Mouse (Mus musculus) lung, postnatal 0 days (tissue): Measurements from ENCODE around the gene Ano3. TPM values are rescaled to one million over a fixed set of nuclear protein-coding genes. Genes with fewer than 3 reads are reported as not detected.
"Not testable (repeated sequence)": the region's sequence is repeated elsewhere in the genome, so short reads cannot be mapped to it uniquely, and the experiment has no call there.

Experiments
- ATAC-seq: fragments of 200-750 bp; cut with Nextera tagmentation; 2 replicates; pipeline ENCODE4 v1.8.0; 2017; ENCODE audit warnings: moderate library complexity
- DNase-seq: peaks from one replicate; pipeline ENCODE4 v3.0.0-alpha.2; 2016; ENCODE audit warnings: low spot score
- H3K27ac ChIP-seq: fragments of 300-500 bp; sonication (generic); 2 replicates; pipeline ENCODE4 v1.5.1; 2014; ENCODE audit warnings: antibody characterized with exemption, mild to moderate bottlenecking, low read length, mixed read lengths
- H3K27me3 ChIP-seq: fragments of 300-500 bp; sonication (generic); replicated peaks from 2 replicates; pipeline ENCODE4 v1.6.1; 2014; ENCODE audit warnings: low read length, mixed read lengths; ENCODE audit not compliant: insufficient read depth
- H3K36me3 ChIP-seq: fragments of 300-500 bp; sonication (generic); 2 replicates; pipeline ENCODE4 v1.6.1; 2014; ENCODE audit warnings: low read length, mixed read lengths; ENCODE audit not compliant: insufficient read depth
- H3K4me1 ChIP-seq: fragments of 300-500 bp; sonication (generic); 2 replicates; pipeline ENCODE4 v1.6.1; 2014; ENCODE audit warnings: antibody characterized with exemption, low read depth, low read length, mixed read lengths; ENCODE audit not compliant: insufficient read depth
- H3K4me2 ChIP-seq: fragments of 300-500 bp; sonication (generic); replicated peaks from 2 replicates; pipeline ENCODE4 v1.6.1; 2014; ENCODE audit warnings: low read depth, mild to moderate bottlenecking, low read length, moderate library complexity, mixed read lengths
- H3K4me3 ChIP-seq: fragments of 300-500 bp; sonication (generic); 2 replicates; pipeline ENCODE4 v1.5.1; 2014; ENCODE audit warnings: low read depth, low read length
- H3K9ac ChIP-seq: fragments of 300-500 bp; sonication (generic); replicated peaks from 2 replicates; pipeline ENCODE4 v1.6.1; 2014; ENCODE audit warnings: low read depth, mild to moderate bottlenecking
- H3K9me3 ChIP-seq: fragments of 300-500 bp; sonication (generic); 2 replicates; pipeline ENCODE4 v1.6.1; 2016; ENCODE audit warnings: low read length, mixed read lengths
- CTCF ChIP-seq: IDR thresholded peaks from 2 replicates; pipeline ENCODE4 v1.5.1; 2016; ENCODE audit warnings: antibody characterized with exemption, mild to moderate bottlenecking
- EP300 ChIP-seq: IDR thresholded peaks from 2 replicates; pipeline ENCODE4 v1.6.1; 2016; ENCODE audit warnings: antibody characterized with exemption, mild to moderate bottlenecking, control low read depth
- WGBS: fragments of 180-500 bp; shearing (Covaris S2); extraction: QIAGEN DNeasy Blood & Tissue Kit; methylation state at CpG from one replicate; pipeline ENCODE4 v1.1.7; 2014; 5-methylcytosine and 5-hydroxymethylcytosine counted together
- polyA plus RNA-seq: library from polyadenylated mRNA; unstranded; fragments of >200 nt; fragmentation: Nextera tagmentation; extraction: Ambion mirVana; gene quantifications from 2 replicates; pipeline ENCODE4 v1.2.1, GENCODE M21; 2015

Ano3 gene
- polyA plus RNA-seq = 0.06 TPM in 1 of 2 replicates, not detected in the other

DNA sequence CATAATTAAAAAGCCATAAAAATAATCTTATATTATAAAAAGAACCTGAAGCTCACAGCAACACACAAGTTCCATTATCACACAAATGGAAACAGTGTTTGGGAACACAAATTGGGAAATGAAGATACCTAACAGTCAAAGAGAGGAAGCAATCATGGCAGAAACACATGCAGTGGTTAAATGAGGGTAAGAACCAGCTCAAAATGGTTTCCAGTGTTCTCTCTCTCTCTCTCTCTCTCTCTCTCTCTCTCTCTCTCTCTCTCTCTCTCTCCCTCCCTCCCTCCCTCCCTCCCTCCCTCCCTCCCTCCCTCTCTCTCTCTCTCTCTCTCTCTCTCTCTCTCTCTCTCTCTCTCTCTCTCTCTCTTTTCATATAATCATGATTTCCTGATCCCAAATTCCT lies at the start of gene Ano3:
Ano3 (minus strand) TSS at position 101 of the 400 bp plus-strand sequence.
- H3K9ac ChIP-seq, ATAC-seq, DNase-seq, H3K27me3 ChIP-seq, H3K36me3 ChIP-seq, H3K9me3 ChIP-seq, H3K27ac ChIP-seq, H3K4me3 ChIP-seq, H3K4me2 ChIP-seq, H3K4me1 ChIP-seq: not testable (repeated sequence)

DNA sequence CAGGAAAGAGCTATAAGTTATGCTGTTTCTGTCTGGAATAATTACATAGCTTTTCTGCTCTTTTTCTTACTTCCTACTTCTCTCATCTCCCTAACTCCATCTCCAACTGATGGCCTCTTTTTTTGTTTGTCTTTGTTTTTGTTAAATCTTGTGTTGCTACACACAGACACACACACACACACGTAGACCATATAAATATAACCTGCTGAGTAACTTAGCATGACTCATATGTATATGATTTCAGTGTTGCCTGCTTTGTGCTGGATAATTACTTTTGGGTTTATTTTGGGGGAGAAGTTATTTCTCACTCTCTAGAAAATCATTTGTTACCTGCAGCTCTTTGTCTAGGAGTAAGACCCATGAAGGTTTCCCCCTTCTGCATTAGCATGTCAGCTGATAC lies 39.3 kb upstream of the Ano3 start:
- 55% methylated on average over 1 of the region's 1 CpGs for WGBS
- H3K9ac ChIP-seq = no peak overlapping the region
- H3K36me3 ChIP-seq = no peaks in the 10 kb centered on the region
- no peak overlapping the region for H3K4me2 ChIP-seq
- no peak overlapping the region for H3K4me3 ChIP-seq
- TF ChIP-seq CTCF (no peak), EP300 (no peak)
- H3K27ac ChIP-seq = no peak overlapping the region
- DNase-seq (no peak), ATAC-seq (no peak)
- H3K4me1 ChIP-seq = no peaks in the 10 kb centered on the region
- no peaks in the 10 kb centered on the region for H3K9me3 ChIP-seq
- no peaks in the 10 kb centered on the region for H3K27me3 ChIP-seq

DNA sequence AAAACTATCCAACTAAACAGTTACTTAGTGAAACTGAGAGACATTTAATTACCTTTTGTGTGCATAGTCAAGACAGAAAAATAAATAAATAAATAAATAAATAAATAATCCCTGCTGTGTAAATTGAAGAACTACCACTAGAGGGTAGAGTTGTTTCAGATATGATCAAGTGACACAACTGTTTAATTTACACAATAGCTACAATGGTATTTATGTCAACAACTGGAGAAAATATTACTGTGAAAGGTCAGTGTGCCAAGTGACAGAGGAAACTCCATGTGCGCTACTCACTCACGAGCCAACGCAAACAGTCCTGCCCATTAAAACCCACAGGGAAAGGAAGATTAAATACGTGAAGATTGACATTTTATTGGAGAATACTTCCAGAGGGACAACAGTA lies 38.8 kb upstream of the Ano3 start:
- ATAC-seq = no peak
- Histone ChIP-seq H3K4me1 (no peaks in the 10 kb centered on the region), H3K4me2 (no peak overlapping the region), H3K27me3 (no peaks in the 10 kb centered on the region), H3K9me3 (no peaks in the 10 kb centered on the region), H3K9ac (no peak overlapping the region), H3K4me3 (no peak overlapping the region), H3K36me3 (no peaks in the 10 kb centered on the region), H3K27ac (no peak overlapping the region)
- 45% methylated on average over 4 of the region's 4 CpGs for WGBS
- TF ChIP-seq CTCF (peak; percentile 33; the same call in 1 of the 2 replicates), EP300 (no peak)
- DNase-seq = peak; percentile 61

DNA sequence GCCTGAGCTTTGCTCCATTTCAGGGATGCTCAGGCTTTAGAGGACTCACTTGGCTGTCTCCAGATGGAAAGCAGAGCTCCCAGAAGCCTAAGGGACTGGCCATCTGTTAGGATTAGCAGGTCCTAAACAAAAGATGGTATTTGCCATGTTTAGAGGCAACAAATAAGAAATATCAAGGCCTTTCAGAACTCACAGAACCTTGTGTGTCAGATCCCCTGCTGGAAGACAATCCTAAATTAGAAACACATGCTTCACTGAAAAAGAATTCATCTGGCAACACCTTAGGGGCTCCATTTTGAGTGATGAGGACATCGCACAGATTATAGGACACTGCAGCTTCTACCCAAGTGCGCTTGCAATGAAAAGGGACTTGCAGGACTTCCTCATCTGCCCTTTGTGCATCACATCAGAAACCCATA lies 35.1 kb upstream of the Ano3 start:
- WGBS = 80% methylated on average over 2 of the region's 2 CpGs
- DNase-seq = no peak
- no peaks in the 10 kb centered on the region for H3K9me3 ChIP-seq
- no peak overlapping the region for H3K4me3 ChIP-seq
- no peaks in the 10 kb centered on the region for H3K4me1 ChIP-seq
- H3K9ac ChIP-seq = no peak overlapping the region
- TF ChIP-seq CTCF (no peak), EP300 (no peak)
- no peak for ATAC-seq
- no peak overlapping the region for H3K27ac ChIP-seq
- H3K36me3 ChIP-seq = no peaks in the 10 kb centered on the region
- no peak overlapping the region for H3K4me2 ChIP-seq
- H3K27me3 ChIP-seq = no peaks in the 10 kb centered on the region

DNA sequence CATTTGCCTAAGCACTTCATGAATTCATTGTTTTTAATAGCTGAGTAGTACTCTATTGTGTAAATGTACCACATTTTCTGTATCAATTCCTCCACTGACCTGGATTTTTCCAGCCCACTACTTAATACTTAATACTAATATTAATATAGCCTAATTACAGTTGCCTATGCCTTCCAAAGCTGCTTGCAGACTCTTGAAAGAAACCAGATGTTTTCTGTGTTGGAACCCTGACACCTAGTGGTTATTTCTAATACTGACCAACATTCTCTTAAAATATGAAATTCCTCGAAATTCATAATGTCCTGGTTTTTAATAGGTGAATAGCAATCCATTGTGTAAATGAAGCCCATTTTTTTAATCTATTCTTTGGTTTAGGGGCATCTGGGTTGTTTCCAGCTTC lies 31.0 kb upstream of the Ano3 start:
- peak; percentile 34 for DNase-seq
- Histone ChIP-seq H3K4me2 (no peak overlapping the region), H3K27me3 (no peaks in the 10 kb centered on the region), H3K36me3 (no peaks in the 10 kb centered on the region), H3K9me3 (no peaks in the 10 kb centered on the region), H3K4me3 (no peak overlapping the region), H3K27ac (no peak overlapping the region), H3K4me1 (no peaks in the 10 kb centered on the region), H3K9ac (no peak overlapping the region)
- 16% methylated on average over 1 of the region's 1 CpGs for WGBS
- TF ChIP-seq EP300 (no peak), CTCF (peak; percentile 51)
- no peak for ATAC-seq

DNA sequence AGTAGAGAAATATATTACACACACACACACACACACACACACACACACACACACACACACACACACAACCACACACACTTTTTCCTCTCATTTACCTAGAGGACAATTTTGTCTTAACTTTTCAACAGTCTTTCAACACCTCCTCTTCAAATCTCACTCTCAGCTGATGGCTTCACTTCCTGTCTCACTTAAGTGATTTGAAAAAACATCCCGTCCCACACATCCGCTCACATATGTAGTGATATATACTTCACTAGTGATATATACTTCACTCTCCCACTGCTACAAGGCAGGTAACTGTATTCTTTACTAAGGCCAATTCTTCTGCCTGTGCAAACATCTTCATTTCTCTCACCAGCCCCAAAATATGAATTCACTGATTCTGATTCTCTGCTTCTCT lies 28.9 kb upstream of the Ano3 start:
- TF ChIP-seq CTCF = no peak
- no peak for TF ChIP-seq EP300
- Histone ChIP-seq H3K4me3 (no peak overlapping the region), H3K4me1 (no peaks in the 10 kb centered on the region), H3K9ac (no peak overlapping the region), H3K27me3 (no peaks in the 10 kb centered on the region), H3K9me3 (no peaks in the 10 kb centered on the region), H3K36me3 (no peaks in the 10 kb centered on the region), H3K27ac (no peak overlapping the region), H3K4me2 (no peak overlapping the region)
- no peak for ATAC-seq
- DNase-seq = no peak
- 51% methylated on average over 2 of the region's 2 CpGs for WGBS

DNA sequence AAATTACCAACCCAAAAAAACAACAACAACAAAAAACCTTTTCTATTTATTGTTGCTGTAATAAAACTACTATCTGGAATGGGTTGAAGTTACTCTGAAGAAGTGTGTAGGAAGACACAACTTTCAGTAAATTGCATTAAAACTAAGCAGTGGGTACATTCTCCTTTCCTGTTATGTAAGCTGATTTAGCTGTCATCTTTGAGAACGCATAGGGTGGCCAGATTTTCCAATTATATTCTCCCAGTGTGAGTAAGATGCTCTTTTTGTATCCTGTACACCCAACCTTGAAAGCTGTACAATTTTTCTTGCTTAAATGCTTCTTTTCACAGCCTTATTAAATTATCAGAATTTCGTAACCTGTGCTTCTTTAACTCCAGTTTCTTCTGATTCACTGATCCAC lies 26.1 kb upstream of the Ano3 start:
- no peak overlapping the region for H3K4me3 ChIP-seq
- TF ChIP-seq CTCF (no peak), EP300 (no peak)
- 65% methylated on average over 2 of the region's 2 CpGs for WGBS
- H3K27me3 ChIP-seq = no peaks in the 10 kb centered on the region
- DNase-seq (no peak), ATAC-seq (no peak)
- no peak overlapping the region for H3K27ac ChIP-seq
- no peak overlapping the region for H3K4me2 ChIP-seq
- no peaks in the 10 kb centered on the region for H3K36me3 ChIP-seq
- no peak overlapping the region for H3K9ac ChIP-seq
- H3K4me1 ChIP-seq = no peaks in the 10 kb centered on the region
- H3K9me3 ChIP-seq = no peaks in the 10 kb centered on the region
